Mouse (Mus musculus): ENCODE data around the gene Nanos3.
A peak's percentile ranks its signal among the peaks of the same experiment; 100 is the strongest.

Nanos3 gene

GRCm38 (mm10) chr8:84183261-84184084 lies 1.5 kb downstream of the Nanos3 start:
- peak; percentile 50 for DNase-seq

GRCm38 (mm10) chr8:84182833-84183232 lies 2.2 kb downstream of the Nanos3 start:
- DNase-seq = no peak

GRCm38 (mm10) chr8:84180530-84181190 lies 4.4 kb downstream of the Nanos3 start:
- DNase-seq = peak; percentile 73

GRCm38 (mm10) chr8:84179946-84180345 lies 5.1 kb downstream of the Nanos3 start:
- no peak for DNase-seq

GRCm38 (mm10) chr8:84178592-84178991 lies 6.4 kb downstream of the Nanos3 start:
- DNase-seq = no peak

- no peak for DNase-seq
Observed at GRCm38 (mm10) chr8:84177405-84177804, 7.6 kb downstream of the Nanos3 start.

GRCm38 (mm10) chr8:84176560-84176959 lies 8.5 kb downstream of the Nanos3 start:
- DNase-seq = no peak

GRCm38 (mm10) chr8:84173861-84174260 lies 11.2 kb downstream of the Nanos3 start:
- DNase-seq = peak; percentile 38

- no peak for DNase-seq
Observed at GRCm38 (mm10) chr8:84170096-84170495, 14.9 kb downstream of the Nanos3 start.

- no peak for DNase-seq
Observed at GRCm38 (mm10) chr8:84167696-84168095, 17.3 kb downstream of the Nanos3 start.

- DNase-seq = no peak
Observed at GRCm38 (mm10) chr8:84157620-84158019, 27.4 kb downstream of the Nanos3 start.

GRCm38 (mm10) chr8:84149181-84149580 lies 35.8 kb downstream of the Nanos3 start:
- DNase-seq = peak; percentile 26

GRCm38 (mm10) chr8:84148531-84148850 lies 36.5 kb downstream of the Nanos3 start:
- DNase-seq = peak; percentile 14

- peak; percentile 97 for DNase-seq
Observed at GRCm38 (mm10) chr8:84147769-84148530, 37.1 kb downstream of the Nanos3 start, which contains the start of the genes Cc2d1a and 4930432K21Rik. Gene Cc2d1a (minus strand): TSS chr8:84147936. Gene 4930432K21Rik (plus strand): TSS chr8:84148025.

GRCm38 (mm10) chr8:84147324-84147766 lies 37.7 kb downstream of the Nanos3 start:
- peak; percentile 60 for DNase-seq

- no peak for DNase-seq
Observed at GRCm38 (mm10) chr8:84144636-84145245, 40.3 kb downstream of the Nanos3 start.

- no peak for DNase-seq
Observed at GRCm38 (mm10) chr8:84140838-84141237, 44.2 kb downstream of the Nanos3 start.

GRCm38 (mm10) chr8:84137848-84138247 lies 47.2 kb downstream of the Nanos3 start:
- no peak for DNase-seq

GRCm38 (mm10) chr8:84132225-84132624 lies 52.8 kb downstream of the Nanos3 start:
- DNase-seq = no peak

- DNase-seq = peak; percentile 56
Observed at GRCm38 (mm10) chr8:84130806-84131205, 54.2 kb downstream of the Nanos3 start.

- DNase-seq = no peak
Observed at GRCm38 (mm10) chr8:84128277-84128676, 56.7 kb downstream of the Nanos3 start.

- peak; percentile 28 for DNase-seq
Observed at GRCm38 (mm10) chr8:84127202-84127901, 57.7 kb downstream of the Nanos3 start.

All from kidney, postnatal 14 days (tissue).